Mouse (Mus musculus) ES-Bruce4 (cell line): ENCODE data around the gene Extl1. TPM values are rescaled to one million over a fixed set of nuclear protein-coding genes. Genes with fewer than 3 reads are reported as not detected.

Source experiments
- H3K27ac ChIP-seq: 2 replicates; pipeline ENCODE4 v1.5.1; 2012; ENCODE audit warnings: low read length, inconsistent platforms; ENCODE audit not compliant: insufficient read depth
- H3K27me3 ChIP-seq: 2 replicates; pipeline ENCODE4 v1.6.1; 2012; ENCODE audit warnings: mild to moderate bottlenecking, low read length, inconsistent platforms; ENCODE audit not compliant: control insufficient read depth, poor library complexity, insufficient read depth, severe bottlenecking
- H3K36me3 ChIP-seq: 2 replicates; pipeline ENCODE4 v1.6.1; 2012; ENCODE audit warnings: inconsistent platforms, mild to moderate bottlenecking, low read length, moderate library complexity; ENCODE audit not compliant: control insufficient read depth, poor library complexity, insufficient read depth, severe bottlenecking
- H3K4me1 ChIP-seq: one replicate; pipeline ENCODE4 v1.8.1; 2011; ENCODE audit warnings: low read length; ENCODE audit not compliant: control insufficient read depth, insufficient read depth
- H3K4me3 ChIP-seq: 2 replicates; pipeline ENCODE4 v1.5.1; 2011; ENCODE audit warnings: low read depth, mild to moderate bottlenecking, low read length
- H3K9ac ChIP-seq: 2 replicates; pipeline ENCODE4 v1.6.1; 2012; ENCODE audit warnings: low read depth, mild to moderate bottlenecking, inconsistent platforms; ENCODE audit not compliant: poor library complexity, severe bottlenecking
- H3K9me3 ChIP-seq: replicated peaks from 2 replicates; pipeline ENCODE4 v1.6.1; 2012; ENCODE audit warnings: mild to moderate bottlenecking, low read length, inconsistent platforms; ENCODE audit not compliant: control insufficient read depth, poor library complexity, insufficient read depth, severe bottlenecking
- CTCF ChIP-seq: IDR thresholded peaks from one replicate; pipeline ENCODE4 v1.8.1; 2011; ENCODE audit warnings: low read depth, low read length
- EP300 ChIP-seq: IDR thresholded peaks from 2 replicates; pipeline ENCODE4 v1.6.1; 2011; ENCODE audit warnings: low read depth, low read length; ENCODE audit not compliant: insufficient read depth
- POLR2A ChIP-seq: IDR thresholded peaks from one replicate; pipeline ENCODE4 v1.8.1; 2011; ENCODE audit warnings: low read length; ENCODE audit not compliant: insufficient read depth
- polyA plus RNA-seq: library from polyadenylated mRNA; stranded (reverse); fragments of >200 nt; gene quantifications from 2 replicates; pipeline ENCODE4 v1.2.4, GENCODE M21; 2011; ENCODE audit warnings: low read depth; ENCODE audit not compliant: missing spikeins, insufficient read depth, insufficient read length

The Extl1 gene
- polyA plus RNA-seq, 1 experiment, result 3.9 TPM

DNA sequence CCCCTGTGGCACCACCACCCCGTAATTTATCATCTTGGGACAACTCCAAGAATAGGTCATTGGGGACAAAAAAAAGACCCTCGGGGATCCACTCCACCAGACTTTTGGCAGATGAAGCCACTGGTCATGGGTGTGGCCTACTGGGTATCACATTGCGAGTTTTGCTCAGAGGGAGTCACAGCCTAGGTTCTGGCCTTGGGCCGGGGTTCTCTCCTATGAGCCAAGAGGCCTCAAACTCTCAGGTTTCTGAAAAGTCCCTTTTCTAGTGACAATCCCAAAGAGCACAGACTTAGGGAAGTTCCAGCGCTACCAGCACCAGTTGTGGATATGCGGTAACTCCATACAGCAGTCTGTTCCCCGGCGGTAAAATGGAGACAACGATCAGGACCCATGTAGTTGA is 73.0 kb downstream of the Extl1 start:
- H3K4me3 ChIP-seq, result no peak overlapping the region
- no peaks in the 10 kb centered on the region for H3K27me3 ChIP-seq
- no peak overlapping the region for H3K27ac ChIP-seq
- no peaks in the 10 kb centered on the region for H3K9me3 ChIP-seq
- TF ChIP-seq CTCF, result no peak
- TF ChIP-seq EP300, result no peak
- no peak for TF ChIP-seq POLR2A
- H3K9ac ChIP-seq, result no peak overlapping the region
- peaks cover 2% of the 10 kb centered on the region for H3K4me1 ChIP-seq
- H3K36me3 ChIP-seq, result no peaks in the 10 kb centered on the region

DNA sequence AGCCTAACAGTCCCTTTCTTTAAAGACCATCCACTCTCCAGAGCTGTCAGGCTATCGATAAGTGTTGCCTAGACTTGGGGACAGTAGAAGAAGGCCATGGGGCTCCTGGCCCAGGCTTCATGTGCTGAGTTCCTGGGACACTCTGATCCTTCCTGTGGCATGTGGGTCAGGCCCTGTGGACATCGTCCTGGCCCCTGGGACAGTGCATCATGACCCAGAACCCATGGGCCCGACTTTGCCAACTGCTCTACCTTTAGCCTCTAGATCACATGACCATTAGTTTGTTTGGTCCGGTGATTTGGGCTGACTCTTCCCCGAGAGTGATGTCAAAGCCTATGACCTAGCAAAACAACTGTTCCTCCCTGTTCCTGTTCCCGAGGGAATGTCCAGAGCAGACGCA is 73.5 kb downstream of the Extl1 start:
- Histone ChIP-seq H3K27ac (no peak overlapping the region), H3K36me3 (no peaks in the 10 kb centered on the region), H3K9ac (no peak overlapping the region), H3K27me3 (no peaks in the 10 kb centered on the region), H3K9me3 (no peaks in the 10 kb centered on the region), H3K4me3 (no peak overlapping the region), H3K4me1 (no peaks in the 10 kb centered on the region)
- no peak for TF ChIP-seq POLR2A

DNA sequence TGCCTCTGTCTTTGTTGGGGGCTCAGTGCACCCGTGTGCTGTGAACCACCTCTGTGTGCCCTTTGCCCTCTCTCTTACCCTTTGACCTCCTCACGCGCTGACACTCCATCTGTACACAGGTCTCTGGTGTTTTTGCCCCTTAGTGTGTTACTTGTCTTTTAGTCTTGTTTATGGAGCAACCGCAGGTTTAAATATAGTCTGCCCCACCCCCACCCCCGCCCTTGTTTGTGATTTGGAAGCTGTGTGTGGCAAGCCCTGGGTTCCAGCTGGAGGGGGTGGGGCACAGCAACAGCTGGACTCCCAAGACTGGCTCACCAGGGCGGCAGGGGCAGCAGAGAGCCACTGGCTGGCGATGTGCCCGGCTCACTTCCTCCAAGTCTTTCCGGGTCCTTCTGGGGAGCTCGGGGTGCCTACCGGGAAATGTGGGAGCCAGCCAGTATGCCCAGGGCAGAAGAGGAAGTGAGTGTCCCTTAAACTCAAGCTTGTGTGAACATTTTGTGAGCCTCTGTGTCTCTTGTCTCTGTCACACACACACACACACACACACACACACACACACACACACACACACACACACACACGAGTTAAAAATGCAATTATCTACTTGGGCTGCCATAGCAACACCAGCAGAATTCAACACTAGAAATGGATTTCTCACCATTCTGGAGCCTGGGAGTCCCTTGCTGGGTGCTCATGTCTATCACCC is 76.1 kb downstream of the Extl1 start:
- no peaks in the 10 kb centered on the region for H3K4me1 ChIP-seq
- TF ChIP-seq CTCF (peak; percentile 7), POLR2A (no peak)
- H3K36me3 ChIP-seq, result no peaks in the 10 kb centered on the region
- H3K27me3 ChIP-seq, result no peaks in the 10 kb centered on the region
- no peaks in the 10 kb centered on the region for H3K9me3 ChIP-seq
- H3K9ac ChIP-seq, result no peak overlapping the region
- H3K4me3 ChIP-seq, result no peak overlapping the region
- H3K27ac ChIP-seq, result no peak overlapping the region

DNA sequence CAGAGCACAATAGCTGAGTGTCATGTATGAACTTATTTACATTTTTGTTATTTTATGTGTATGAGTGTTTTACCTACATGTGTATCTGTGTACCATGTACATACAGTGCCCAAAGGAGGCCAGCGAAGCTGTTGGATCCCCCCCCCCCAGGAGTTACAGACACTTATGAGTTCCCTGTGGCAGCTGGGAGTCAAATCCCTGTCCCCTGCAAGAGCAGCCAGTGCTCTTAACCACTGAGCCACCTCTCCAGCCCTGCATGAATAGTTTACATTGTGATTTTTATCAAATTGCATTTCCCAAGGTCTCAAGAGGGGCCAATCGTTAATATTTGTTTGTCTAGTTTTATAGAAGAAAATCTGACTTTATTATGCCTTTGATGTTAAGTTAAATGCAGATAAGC is 76.7 kb downstream of the Extl1 start:
- Histone ChIP-seq H3K4me1 (no peaks in the 10 kb centered on the region), H3K4me3 (no peak overlapping the region), H3K9ac (no peak overlapping the region), H3K9me3 (no peaks in the 10 kb centered on the region), H3K27ac (no peak overlapping the region), H3K36me3 (no peaks in the 10 kb centered on the region), H3K27me3 (no peaks in the 10 kb centered on the region)
- no peak for TF ChIP-seq CTCF
- no peak for TF ChIP-seq POLR2A
- TF ChIP-seq EP300, result no peak

Other genes starting within 250 kb of the Extl1 start
- gene Cep85, start 196.7 kb downstream of the Extl1 start, polyA plus RNA-seq, result 66.3 and 69.0 TPM in 2 replicates
- not detected in 2 replicates for gene Gm7534, start 180.8 kb downstream of the Extl1 start, polyA plus RNA-seq
- not detected in 2 replicates for gene Catsper4, start 156.5 kb downstream of the Extl1 start, polyA plus RNA-seq
- gene Cnksr1, start 145.5 kb downstream of the Extl1 start, polyA plus RNA-seq, result 10.4 and 10.8 TPM in 2 replicates
- not detected in 2 replicates for gene E130218I03Rik, start 140.2 kb downstream of the Extl1 start, polyA plus RNA-seq
- 16.8 and 17.2 TPM in 2 replicates for gene Zfp593, start 138.3 kb downstream of the Extl1 start, polyA plus RNA-seq
- gene Gm30191, start 136.9 kb downstream of the Extl1 start, polyA plus RNA-seq, result not detected in 2 replicates
- 0.55 TPM in 1 of 2 replicates, not detected in the other for gene Grrp1, start 129.7 kb downstream of the Extl1 start, polyA plus RNA-seq
- gene Pdik1l, start 96.0 kb downstream of the Extl1 start, polyA plus RNA-seq, result 12.0 and 14.1 TPM in 2 replicates
- gene Trim63, start 68.7 kb downstream of the Extl1 start, polyA plus RNA-seq, result 5.4 and 7.4 TPM in 2 replicates
- gene Slc30a2, start 40.7 kb downstream of the Extl1 start, polyA plus RNA-seq, result 3.9 and 4.9 TPM in 2 replicates
- gene Pafah2, start 12.5 kb upstream of the Extl1 start, polyA plus RNA-seq, result 16.4 and 16.5 TPM in 2 replicates
- gene Stmn1, start 84.5 kb upstream of the Extl1 start, polyA plus RNA-seq, result 266 and 270 TPM in 2 replicates
- gene Paqr7, start 112.8 kb upstream of the Extl1 start, polyA plus RNA-seq, result 1.5 and 3.4 TPM in 2 replicates
- 32.4 and 38.3 TPM in 2 replicates for gene Aunip, start 127.1 kb upstream of the Extl1 start, polyA plus RNA-seq
- gene Mtfr1l, start 151.5 kb upstream of the Extl1 start, polyA plus RNA-seq, result 50.5 and 51.9 TPM in 2 replicates
- gene Selenon, start 168.3 kb upstream of the Extl1 start, polyA plus RNA-seq, result 21.6 and 23.0 TPM in 2 replicates